Mouse (Mus musculus) intestine, embryonic 15.5 days (tissue): ENCODE results near the gene Uhrf1bp1. TPM values are rescaled to one million over a fixed set of nuclear protein-coding genes. Genes with fewer than 3 reads are reported as not detected.

Experiments used
- ATAC-seq: fragments of 200-750 bp; cut with Nextera tagmentation; 2 replicates; pipeline ENCODE4 v1.8.0; 2017; ENCODE audit warnings: moderate TSS enrichment, moderate library complexity
- H3K27ac ChIP-seq: fragments of 300-500 bp; sonication (generic); 2 replicates; pipeline ENCODE4 v1.5.1; 2015; ENCODE audit warnings: mild to moderate bottlenecking, inconsistent platforms
- H3K27me3 ChIP-seq: fragments of 300-500 bp; sonication (generic); replicated peaks from 2 replicates; pipeline ENCODE4 v1.6.1; 2015; ENCODE audit warnings: inconsistent platforms
- H3K36me3 ChIP-seq: fragments of 300-500 bp; sonication (generic); 2 replicates; pipeline ENCODE4 v1.6.1; 2015; ENCODE audit warnings: inconsistent platforms
- H3K4me1 ChIP-seq: fragments of 300-500 bp; sonication (generic); replicated peaks from 2 replicates; pipeline ENCODE4 v1.6.1; 2015; ENCODE audit warnings: inconsistent platforms
- H3K4me2 ChIP-seq: fragments of 300-500 bp; sonication (generic); replicated peaks from 2 replicates; pipeline ENCODE4 v1.6.1; 2015; ENCODE audit warnings: mild to moderate bottlenecking, inconsistent platforms
- H3K4me3 ChIP-seq: fragments of 300-500 bp; sonication (generic); replicated peaks from 2 replicates; pipeline ENCODE4 v1.5.1; 2015; ENCODE audit warnings: inconsistent platforms
- H3K9ac ChIP-seq: fragments of 300-500 bp; sonication (generic); 2 replicates; pipeline ENCODE4 v1.6.1; 2015; ENCODE audit warnings: inconsistent platforms
- H3K9me3 ChIP-seq: fragments of 300-500 bp; sonication (generic); 2 replicates; pipeline ENCODE4 v1.6.1; 2016; ENCODE audit warnings: inconsistent platforms
- WGBS: fragments of 180-500 bp; shearing (Covaris S2); methylation state at CpG from one replicate; pipeline ENCODE4 v1.1.7; 2015; 5-methylcytosine and 5-hydroxymethylcytosine counted together
- polyA plus RNA-seq: library from polyadenylated mRNA; unstranded; fragments of >200 nt; fragmentation: Nextera tagmentation; extraction: Ambion mirVana; gene quantifications from 2 replicates; pipeline ENCODE4 v1.2.1, GENCODE M21; 2015

Gene Uhrf1bp1
- polyA plus RNA-seq, 1 experiment from 2014 or later, result 3.9 TPM

- Histone ChIP-seq H3K36me3 (no peaks in the 10 kb centered on the region), H3K27me3 (no peaks in the 10 kb centered on the region), H3K27ac (0 out of 2 replicates have a peak overlapping the region, but pooled peaks have one; percentile 56), H3K9me3 (no peaks in the 10 kb centered on the region), H3K4me2 (no peak overlapping the region), H3K4me1 (peaks cover 11% of the 10 kb centered on the region), H3K9ac (no peak overlapping the region), H3K4me3 (no peak overlapping the region)
- ATAC-seq, result no peak; the same call in 1 of the 2 replicates
- WGBS, result 88% methylated on average over 8 of the region's 8 CpGs
Measured at GRCm38 (mm10) chr17:27946371-27946770, 90.1 kb downstream of the Uhrf1bp1 start.

DNA sequence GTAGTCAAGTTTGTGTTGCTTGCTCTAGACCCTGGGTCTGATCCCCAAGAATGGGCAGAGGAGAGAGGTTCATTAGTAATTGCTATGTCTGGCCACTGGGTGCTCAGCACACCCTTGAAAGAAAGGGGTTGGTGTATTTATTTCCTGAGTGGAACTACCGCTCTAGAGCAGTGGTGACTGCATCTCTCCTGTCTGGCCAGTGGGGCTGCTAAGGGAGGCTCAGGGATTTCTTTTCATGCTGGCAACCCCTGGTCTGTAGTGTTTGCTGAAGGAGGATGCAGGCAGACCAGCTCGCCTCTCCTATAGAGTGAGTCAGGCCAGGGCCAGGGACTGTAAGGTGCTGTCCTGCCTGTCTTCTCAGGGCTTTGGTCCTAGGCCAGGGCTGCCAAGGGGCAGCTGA is 90.9 kb downstream of the Uhrf1bp1 start:
- Histone ChIP-seq H3K4me2 (no peak overlapping the region), H3K9me3 (no peaks in the 10 kb centered on the region), H3K4me3 (no peak overlapping the region), H3K36me3 (no peaks in the 10 kb centered on the region), H3K27me3 (no peaks in the 10 kb centered on the region), H3K4me1 (peaks cover 11% of the 10 kb centered on the region), H3K27ac (no peak overlapping the region), H3K9ac (no peak overlapping the region)
- ATAC-seq, result no peak
- WGBS, result 62% methylated on average over 2 of the region's 2 CpGs

Other genes starting within 250 kb of the Uhrf1bp1 start
- 71.2 and 71.7 TPM in 2 replicates for gene Nudt3, start 232.9 kb upstream of the Uhrf1bp1 start, polyA plus RNA-seq
- not detected in 2 replicates for gene RPS10-NUDT3, start 221.2 kb upstream of the Uhrf1bp1 start, polyA plus RNA-seq
- gene Rps10, start 219.8 kb upstream of the Uhrf1bp1 start, polyA plus RNA-seq, result 973 and 1,022 TPM in 2 replicates
- gene Pacsin1, start 200.9 kb upstream of the Uhrf1bp1 start, polyA plus RNA-seq, result 2.6 and 2.7 TPM in 2 replicates
- 14.1 and 17.1 TPM in 2 replicates for gene Spdef, start 127.5 kb upstream of the Uhrf1bp1 start, polyA plus RNA-seq
- gene D17Wsu92e, start 35.8 kb upstream of the Uhrf1bp1 start, polyA plus RNA-seq, result 19.0 and 22.1 TPM in 2 replicates
- gene Snrpc, start 18.3 kb upstream of the Uhrf1bp1 start, polyA plus RNA-seq, result 250 and 266 TPM in 2 replicates
- gene Anks1, start 52.9 kb downstream of the Uhrf1bp1 start, polyA plus RNA-seq, result 12.5 and 13.3 TPM in 2 replicates
- gene Taf11, start 53.4 kb downstream of the Uhrf1bp1 start, polyA plus RNA-seq, result 54.0 and 54.4 TPM in 2 replicates
- 1.2 and 1.6 TPM in 2 replicates for gene Tcp11, start 224.2 kb downstream of the Uhrf1bp1 start, polyA plus RNA-seq